Mouse (Mus musculus) leukemia stem cell, adult 10-12 weeks (primary cell): Measurements from ENCODE around the gene Sult6b1. TPM values are rescaled to one million over a fixed set of nuclear protein-coding genes. Genes with fewer than 3 reads are reported as not detected.

ENCODE experiments used
- polyA plus RNA-seq: library from polyadenylated mRNA; stranded (reverse); fragments of >175 nt; gene quantifications from 2 replicates; pipeline ENCODE4 v1.2.3, GENCODE M21; 2012; ENCODE audit warnings: low replicate concordance

The Sult6b1 gene
- polyA plus RNA-seq: not detected in 2 replicates

DNA sequence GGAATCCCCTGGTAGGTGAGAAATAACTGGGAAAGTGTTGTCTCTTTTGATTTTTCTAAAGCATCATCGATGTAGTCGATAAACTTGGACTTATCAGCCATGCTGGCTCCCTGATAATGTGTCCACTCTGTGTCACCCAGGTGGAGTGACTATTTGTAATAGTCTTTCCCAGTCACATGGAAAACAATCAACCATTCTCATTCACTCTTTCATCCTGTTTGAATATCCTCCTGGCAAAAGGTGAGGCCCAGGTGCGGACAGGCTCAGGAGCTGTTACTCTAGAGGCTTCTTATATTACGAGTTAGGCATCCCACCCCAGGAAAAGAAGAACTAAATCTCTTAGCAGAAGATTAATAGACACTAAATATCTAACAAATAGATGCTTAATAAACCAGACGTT lies at the start of gene Sult6b1:
Gene Sult6b1, minus strand, starts transcription at position 101 of the 400 bp plus-strand sequence.

DNA sequence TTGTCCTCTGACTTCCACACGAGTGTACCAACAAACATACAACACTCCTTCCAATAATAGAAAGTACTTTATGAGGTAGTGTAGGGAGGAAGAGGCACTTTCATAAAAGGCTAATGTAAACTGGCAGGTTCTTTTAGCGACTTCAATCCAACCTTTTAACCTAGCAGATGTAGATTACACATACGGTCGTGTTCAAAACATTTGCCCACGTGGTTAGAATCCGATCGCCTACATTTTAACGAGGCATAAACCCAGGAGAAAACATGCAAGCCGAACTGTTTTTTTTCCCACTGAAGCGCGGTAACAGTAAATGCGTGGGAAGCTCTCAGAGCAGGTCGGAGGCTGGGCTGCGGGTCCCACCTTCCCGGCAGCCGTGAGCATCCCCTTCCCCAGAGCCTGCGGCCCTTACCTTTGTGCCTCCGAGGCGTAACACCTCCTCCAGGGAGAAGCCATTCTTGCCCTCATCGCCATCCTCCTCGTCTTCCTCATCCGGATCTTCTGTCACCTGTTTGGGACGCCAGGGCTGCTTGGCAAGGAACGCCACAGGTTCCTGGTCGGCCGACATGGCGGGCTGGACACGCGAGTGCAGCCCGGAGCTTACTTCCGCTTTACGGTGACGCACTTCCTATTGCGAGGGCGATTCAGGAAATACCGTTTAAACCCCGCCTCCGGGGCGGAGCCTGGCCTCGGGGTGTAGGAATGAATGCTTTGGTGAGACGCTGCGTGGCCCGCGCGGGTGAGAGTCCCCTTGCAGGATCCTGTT lies 29.9 kb upstream of the Sult6b1 start, which contains the start of the genes Cebpz and Ndufaf7:
Gene Cebpz, minus strand, starts transcription at position 601 of the 763 bp plus-strand sequence.
Gene Ndufaf7, plus strand, starts transcription at position 671 of the 763 bp plus-strand sequence.

DNA sequence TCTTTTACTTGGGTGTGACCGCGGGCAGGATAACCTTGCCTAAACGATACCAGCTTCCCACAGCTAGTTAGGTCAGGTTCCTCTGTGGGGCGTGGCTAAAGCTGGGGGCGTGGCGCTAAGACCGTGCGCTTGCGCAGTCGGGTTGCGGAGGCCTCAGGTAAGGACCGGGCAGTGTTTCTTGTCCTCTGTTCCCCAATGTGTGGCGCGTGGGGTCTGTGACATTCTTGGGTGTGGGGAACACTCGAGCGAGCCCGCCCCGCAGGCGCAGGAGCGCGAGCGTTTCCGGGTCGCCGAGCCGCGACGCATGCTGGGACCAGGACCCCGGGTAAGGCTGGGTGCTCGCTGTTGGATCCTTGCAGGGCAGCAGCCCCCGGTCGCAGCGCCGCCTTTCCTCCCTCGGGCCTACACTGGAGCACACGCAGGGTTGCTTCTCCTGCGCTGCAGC lies 9.6 kb upstream of the Sult6b1 start, which contains the start of gene Cebpzos:
Gene Cebpzos, plus strand, starts transcription at position 132 of the 445 bp plus-strand sequence.

DNA sequence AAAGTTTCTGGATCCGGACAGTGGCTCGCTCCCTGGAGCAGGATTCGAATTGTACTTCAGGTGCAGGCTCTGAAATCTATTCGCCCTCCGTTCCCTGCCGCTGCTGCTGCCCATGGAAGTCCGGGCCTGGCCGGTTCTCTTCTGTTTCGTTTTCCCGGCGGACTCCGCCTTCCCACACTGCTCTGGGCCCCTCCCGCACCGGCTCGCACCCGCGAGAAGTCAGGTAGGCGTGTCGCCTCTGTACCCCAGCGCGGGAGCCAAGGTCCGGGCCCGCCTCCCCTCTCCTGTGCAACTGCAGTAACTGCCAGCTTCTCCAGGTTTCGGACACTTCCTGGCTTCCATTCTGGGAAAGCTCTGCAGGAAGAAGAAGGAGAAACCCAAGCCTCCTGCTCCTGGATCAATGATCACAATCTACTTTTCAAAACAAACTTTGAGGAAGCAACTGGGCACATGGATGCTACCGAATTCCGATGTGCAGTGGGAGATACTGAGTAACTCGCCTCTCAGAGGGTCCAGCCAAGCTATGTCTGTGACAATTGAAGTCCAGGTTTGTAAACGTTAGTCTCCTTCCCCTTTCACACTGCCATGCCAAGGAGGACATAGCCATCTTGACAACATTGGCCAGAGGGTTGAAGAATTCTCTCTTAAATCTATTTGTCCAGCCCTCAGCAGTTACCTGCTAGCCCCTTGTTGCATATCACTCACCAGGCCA lies 24.2 kb downstream of the Sult6b1 start, which contains the start of gene Eif2ak2:
Gene Eif2ak2, minus strand, starts transcription at position 173 of the 712 bp plus-strand sequence.

DNA sequence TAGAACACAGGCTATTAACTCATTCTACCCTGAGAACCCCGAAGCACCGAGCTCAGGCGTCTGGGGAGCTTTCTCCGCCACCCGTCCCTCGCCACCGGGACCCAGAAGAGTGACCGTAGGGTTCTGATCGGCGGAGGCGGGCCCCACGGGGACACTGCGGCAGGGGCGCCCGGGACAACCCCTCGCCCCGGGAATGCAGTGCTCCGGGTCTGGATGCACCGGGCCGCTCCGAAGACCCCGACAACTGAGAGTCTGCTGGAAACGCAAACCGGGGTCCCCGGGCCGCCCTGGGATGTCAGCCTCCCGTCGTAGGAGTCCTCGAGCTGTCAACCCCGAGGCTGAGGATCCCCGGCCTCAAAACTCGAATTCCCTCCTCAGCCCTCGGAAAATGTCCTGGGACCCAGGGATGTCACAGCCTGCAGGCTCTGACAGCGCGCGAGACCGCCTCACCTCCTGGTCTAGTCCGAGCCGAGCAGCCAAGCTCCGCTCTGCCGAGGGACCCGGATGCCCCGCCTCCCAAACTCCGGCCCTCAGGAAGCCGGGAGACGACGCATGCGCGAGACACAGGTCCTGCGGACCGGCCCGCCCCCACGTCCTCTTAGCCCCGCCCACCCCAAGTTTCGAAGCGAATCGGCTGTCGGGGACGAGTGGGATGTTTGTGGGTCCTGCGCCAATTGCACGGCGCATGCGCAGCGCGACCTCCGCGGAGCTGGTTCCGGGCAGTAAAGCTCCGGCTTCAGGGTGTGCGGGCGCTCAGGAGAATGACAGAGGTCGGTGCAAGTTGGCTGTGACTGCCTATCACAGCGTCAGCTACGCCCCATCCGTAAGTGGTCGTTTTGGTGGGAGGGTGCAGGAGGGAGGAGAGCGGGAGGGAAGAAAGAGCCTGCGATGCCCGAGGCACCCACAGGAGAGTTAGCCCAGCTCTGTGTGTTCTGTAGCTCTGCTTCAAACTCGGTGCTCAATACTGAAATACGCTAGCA lies 71.6 kb downstream of the Sult6b1 start, which contains the start of the genes Heatr5b and Gpatch11:
Gene Heatr5b, minus strand, starts transcription at position 509 of the 980 bp plus-strand sequence.
Gene Gpatch11, plus strand, starts transcription at position 712 of the 980 bp plus-strand sequence.

Other genes starting within 250 kb of the Sult6b1 start
- gene Strn, start 169.8 kb downstream of the Sult6b1 start, polyA plus RNA-seq: 2.1 TPM in 2 replicates
- gene Heatr5b, start 71.6 kb downstream of the Sult6b1 start, polyA plus RNA-seq: 0.98 and 4.7 TPM in 2 replicates
- 0.30 and 2.5 TPM in 2 replicates for gene Gpatch11, start 71.4 kb downstream of the Sult6b1 start, polyA plus RNA-seq
- 3.7 and 8.2 TPM in 2 replicates for gene Eif2ak2, start 24.4 kb downstream of the Sult6b1 start, polyA plus RNA-seq
- gene Cebpzos, start 9.5 kb upstream of the Sult6b1 start, polyA plus RNA-seq: 0.77 and 1.0 TPM in 2 replicates
- 4.0 and 10.5 TPM in 2 replicates for gene Cebpz, start 30.1 kb upstream of the Sult6b1 start, polyA plus RNA-seq
- gene Ndufaf7, start 30.1 kb upstream of the Sult6b1 start, polyA plus RNA-seq: 0.60 and 2.0 TPM in 2 replicates
- gene Prkd3, start 113.8 kb upstream of the Sult6b1 start, polyA plus RNA-seq: 0.08 and 0.23 TPM in 2 replicates
- gene Qpct, start 144.9 kb upstream of the Sult6b1 start, polyA plus RNA-seq: not detected in 2 replicates